Comparison of ENCODE assay signal across 11 mouse cellular contexts in the genomic region with DNA sequence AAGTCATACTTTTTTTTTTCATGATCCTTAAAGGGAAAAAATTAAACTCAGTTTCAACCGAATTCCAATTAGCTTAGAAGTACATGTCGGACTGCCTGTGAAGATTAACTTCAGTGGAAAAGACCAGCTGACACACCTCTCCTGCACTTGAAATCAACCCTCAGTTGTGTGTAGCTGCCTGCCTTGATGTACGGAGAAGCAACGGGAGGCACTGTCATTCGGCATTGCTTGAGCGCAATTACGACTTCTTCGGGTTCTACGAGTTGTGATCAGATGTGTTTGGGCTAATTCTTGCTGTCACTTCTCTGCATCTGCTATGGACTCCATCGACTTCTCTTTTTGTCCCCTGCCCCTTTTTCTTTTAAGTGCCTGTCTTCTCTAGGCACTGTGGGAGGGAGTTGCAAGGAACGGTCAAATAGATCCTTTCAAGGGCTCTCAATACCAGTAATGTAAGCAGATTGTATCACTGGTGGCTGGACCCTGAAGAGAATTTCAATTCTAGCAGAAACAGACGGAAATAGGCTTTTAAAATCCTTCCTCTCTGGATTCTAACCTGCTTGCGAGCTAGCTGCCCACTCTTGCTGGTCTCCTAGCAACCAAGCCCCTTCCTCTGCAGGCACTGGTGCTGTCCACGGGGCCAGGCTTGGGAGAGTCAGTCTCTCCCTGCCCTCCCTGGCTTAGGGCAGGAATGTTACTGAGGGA. TPM values are rescaled to one million over a fixed set of nuclear protein-coding genes. Genes with fewer than 3 reads are reported as not detected.
A peak's percentile ranks its signal among the peaks of the same experiment; 100 is the strongest.
DNase-seq lines count a peak whose midpoint lies in the region; ATAC-seq and TF ChIP-seq lines count a peak whose summit lies in the region.
"Had no signal": no experiment of that assay in that cellular context is flagged by ENCODE, and none has a peak within 500 bp of the region (broad histone marks: within the 10 kb centered on the region; RNA-seq: fewer than 3 reads in every experiment).

No protein-coding gene starts in this region.

- no peaks in the 10 kb centered on the region for H3K9me3 ChIP-seq in forebrain, embryonic 14.5 days (replicated peaks; ENCODE audit: control insufficient read depth, low read length)
- H3K9me3 ChIP-seq in limb, embryonic 14.5 days (ENCODE audit: control insufficient read depth, low read length) = no peaks in the 10 kb centered on the region
- H3K9me3 ChIP-seq in stomach, embryonic 16.5 days (replicated peaks; ENCODE audit: control insufficient read depth, low read length) = no peaks in the 10 kb centered on the region
- H3K9me3 ChIP-seq: liver, embryonic 15.5 days had no signal

- H3K36me3 ChIP-seq in forebrain, embryonic 14.5 days (ENCODE audit: control insufficient read depth, insufficient read depth, low read length) = no peaks in the 10 kb centered on the region
- no peaks in the 10 kb centered on the region for H3K36me3 ChIP-seq in limb, embryonic 14.5 days (ENCODE audit: control insufficient read depth, insufficient read depth, low read length)
- H3K36me3 ChIP-seq in stomach, embryonic 16.5 days (ENCODE audit: control insufficient read depth, insufficient read depth, low read length) = no peaks in the 10 kb centered on the region
- H3K36me3 ChIP-seq: liver, embryonic 15.5 days had no signal

- intact Hi-C loops in gastrocnemius, postnatal 14 days (cut with DNase I; ENCODE audit: low total_unique reads) = no loop called here

- peak overlapping the region; percentile 10; the same call in 1 of the 2 replicates for H3K9ac ChIP-seq in forebrain, embryonic 14.5 days (ENCODE audit: low read length)
- peak overlapping the region; percentile 18; the same call in 1 of the 2 replicates for H3K9ac ChIP-seq in limb, embryonic 14.5 days (ENCODE audit: low read depth, low read length, severe bottlenecking)
- H3K9ac ChIP-seq in stomach, embryonic 16.5 days (ENCODE audit: low read length) = 0 out of 2 replicates have a peak overlapping the region, but pooled peaks have one; percentile 38
- H3K9ac ChIP-seq: liver, embryonic 15.5 days had no signal

- 11% methylated on average over 14 of the region's 14 CpGs for WGBS in forebrain, embryonic 14.5 days
- WGBS in limb, embryonic 14.5 days = 29% methylated on average over 14 of the region's 14 CpGs
- 29% methylated on average over 14 of the region's 14 CpGs for WGBS in stomach, embryonic 16.5 days

- TF ChIP-seq POLR2A in limb, embryonic 14.5 days (IDR thresholded peaks at IDR 0.05; ENCODE audit: borderline replicate concordance, extremely low read depth, insufficient read depth, insufficient read length) = no peak

- peak; percentile 87 for ATAC-seq in forebrain, embryonic 14.5 days
- no peak for ATAC-seq in limb, embryonic 14.5 days (ENCODE audit: low FRiP score, low read depth)
- ATAC-seq in stomach, embryonic 16.5 days (ENCODE audit: insufficient read depth, low FRiP score) = no peak

- peak; percentile 70 to 79 for DNase-seq in right cerebral cortex, postnatal 10 days (ENCODE audit: low spot score in 2 of 2)
- DNase-seq in right cerebral cortex, adult 18-20 months = no peak
- peak; percentile 78 for DNase-seq in forebrain, embryonic 14.5 days (ENCODE audit: low spot score)
- DNase-seq in limb, embryonic 14.5 days (ENCODE audit: low spot score) = peak; percentile 13
- DNase-seq in gastrocnemius, postnatal 14 days = no peak
- no peak for DNase-seq in adrenal gland, adult 8-10 months
- no peak for DNase-seq in urinary bladder, postnatal 14 days (ENCODE audit: low spot score)
- DNase-seq: cerebellum, postnatal 36 days; heart, adult 11 months had no signal

- H3K4me1 ChIP-seq in forebrain, embryonic 14.5 days (ENCODE audit: control insufficient read depth, insufficient read depth, low read length) = peaks cover 26% of the 10 kb centered on the region
- peaks cover 27% of the 10 kb centered on the region for H3K4me1 ChIP-seq in limb, embryonic 14.5 days (ENCODE audit: control insufficient read depth, insufficient read depth, low read length)
- H3K4me1 ChIP-seq in stomach, embryonic 16.5 days (ENCODE audit: control insufficient read depth, insufficient read depth, low read length) = peaks cover 13% of the 10 kb centered on the region; the same call in 1 of the 2 replicates
- H3K4me1 ChIP-seq: liver, embryonic 15.5 days had no signal

- H3K4me2 ChIP-seq in forebrain, embryonic 14.5 days (ENCODE audit: low read length) = peak overlapping the region; percentile 36
- peak overlapping the region; percentile 26 for H3K4me2 ChIP-seq in limb, embryonic 14.5 days (replicated peaks; ENCODE audit: low read depth, low read length, severe bottlenecking)
- H3K4me2 ChIP-seq in stomach, embryonic 16.5 days (ENCODE audit: low read depth, low read length) = peak overlapping the region; percentile 22
- H3K4me2 ChIP-seq: liver, embryonic 15.5 days had no signal

- no peak overlapping the region for H3K4me3 ChIP-seq in forebrain, embryonic 14.5 days (ENCODE audit: low read depth, low read length)
- no peak overlapping the region for H3K4me3 ChIP-seq in limb, embryonic 14.5 days (replicated peaks; ENCODE audit: low read length)
- no peak overlapping the region for H3K4me3 ChIP-seq in stomach, embryonic 16.5 days (replicated peaks; ENCODE audit: low read length)
- H3K4me3 ChIP-seq: liver, embryonic 15.5 days had no signal

- H3K27me3 ChIP-seq in forebrain, embryonic 14.5 days (replicated peaks; ENCODE audit: control insufficient read depth, insufficient read depth, low read length) = no peaks in the 10 kb centered on the region
- no peaks in the 10 kb centered on the region for H3K27me3 ChIP-seq in limb, embryonic 14.5 days (ENCODE audit: control insufficient read depth, insufficient read depth, low read length)
- no peaks in the 10 kb centered on the region for H3K27me3 ChIP-seq in stomach, embryonic 16.5 days (ENCODE audit: control insufficient read depth, insufficient read depth, low read length)
- H3K27me3 ChIP-seq: liver, embryonic 15.5 days had no signal

- H3K27ac ChIP-seq in forebrain, embryonic 14.5 days (ENCODE audit: low read depth, low read length) = peak overlapping the region; percentile 53; the same call in 1 of the 2 replicates
- H3K27ac ChIP-seq in limb, embryonic 14.5 days (replicated peaks; ENCODE audit: low read depth, low read length) = no peak overlapping the region
- H3K27ac ChIP-seq in stomach, embryonic 16.5 days (ENCODE audit: low read length) = peak overlapping the region; percentile 13
- H3K27ac ChIP-seq: liver, embryonic 15.5 days had no signal

RNA-seq across cellular contexts. Expression of gene Neo1, which starts 36.0 kb away (rescaled TPM):
- 41.7 and 50.9 TPM in 2 replicates for polyA plus RNA-seq in forebrain, embryonic 14.5 days (2014; fragmentation: Nextera tagmentation; extraction: Ambion mirVana)
- polyA plus RNA-seq in limb, embryonic 14.5 days (2012; rRNA removed) = 83.5 and 95.9 TPM in 2 replicates
- 57.1 and 63.9 TPM in 2 replicates for polyA plus RNA-seq in limb, embryonic 14.5 days (2014; fragmentation: Nextera tagmentation; extraction: Ambion mirVana)
- polyA plus RNA-seq in stomach, embryonic 16.5 days (2015; fragmentation: Nextera tagmentation; extraction: Ambion mirVana) = 24.2 and 28.1 TPM in 2 replicates
- 10 to 100 TPM; 38.5 to 42.1 TPM for total RNA-seq in gastrocnemius, postnatal 14 days (2021)
- total RNA-seq in adrenal gland, adult 8-10 months (2022) = 100 to 1,000 TPM in 2 of 4 experiments, 10 to 100 TPM in 2; 50.5 to 118 (median 83.2) TPM

Comparison
In these comparisons a context has a peak if more than half of its experiments do, and no peak if none do; other contexts are left out.
1. DNase-seq: peak in right cerebral cortex, postnatal 10 days (2 of 2), forebrain, embryonic 14.5 days (single experiment) and limb, embryonic 14.5 days (single experiment); none in right cerebral cortex, adult 18-20 months (single experiment), gastrocnemius, postnatal 14 days (single experiment), adrenal gland, adult 8-10 months (single experiment) and urinary bladder, postnatal 14 days (single experiment).
2. Peak in every context shown above with its lines, with median percentiles within 50 percentile points of each other: H3K4me2 ChIP-seq and H3K9ac ChIP-seq.